Mouse (Mus musculus) liver, embryonic 12.5 days (tissue): ENCODE results near the gene Gm1113. TPM values are rescaled to one million over a fixed set of nuclear protein-coding genes. Genes with fewer than 3 reads are reported as not detected.

ENCODE experiments used
- ATAC-seq: fragments of 200-750 bp; cut with Nextera tagmentation; 2 replicates; pipeline ENCODE4 v1.8.0; 2017; ENCODE audit warnings: moderate number of reproducible peaks, mild to moderate bottlenecking, moderate library complexity
- H3K27ac ChIP-seq: fragments of 300-500 bp; sonication (generic); 2 replicates; pipeline ENCODE4 v1.5.1; 2016; ENCODE audit warnings: mild to moderate bottlenecking
- H3K27me3 ChIP-seq: fragments of 300-500 bp; sonication (generic); replicated peaks from 2 replicates; pipeline ENCODE4 v1.6.1; 2016; ENCODE audit warnings: mild to moderate bottlenecking, moderate library complexity
- H3K36me3 ChIP-seq: fragments of 300-500 bp; sonication (generic); 2 replicates; pipeline ENCODE4 v1.6.1; 2016; ENCODE audit warnings: mild to moderate bottlenecking, moderate library complexity
- H3K4me1 ChIP-seq: fragments of 300-500 bp; sonication (generic); 2 replicates; pipeline ENCODE4 v1.6.1; 2016
- H3K4me2 ChIP-seq: fragments of 300-500 bp; sonication (generic); 2 replicates; pipeline ENCODE4 v1.6.1; 2016; ENCODE audit warnings: mild to moderate bottlenecking, moderate library complexity
- H3K4me3 ChIP-seq: fragments of 300-500 bp; sonication (generic); 2 replicates; pipeline ENCODE4 v1.5.1; 2016; ENCODE audit warnings: mild to moderate bottlenecking, moderate library complexity
- H3K9ac ChIP-seq: fragments of 300-500 bp; sonication (generic); 2 replicates; pipeline ENCODE4 v1.6.1; 2016; ENCODE audit warnings: mild to moderate bottlenecking, moderate library complexity
- H3K9me3 ChIP-seq: fragments of 300-500 bp; sonication (generic); replicated peaks from 2 replicates; pipeline ENCODE4 v1.6.1; 2016; ENCODE audit warnings: mild to moderate bottlenecking, moderate library complexity
- WGBS: fragments of 180-500 bp; shearing (Covaris S2); methylation state at CpG from one replicate; pipeline ENCODE4 v1.1.7; 2016; ENCODE audit not compliant: insufficient replicate concordance; 5-methylcytosine and 5-hydroxymethylcytosine counted together
- polyA plus RNA-seq: library from polyadenylated mRNA; unstranded; fragments of >200 nt; fragmentation: Nextera tagmentation; extraction: Ambion mirVana; gene quantifications from 2 replicates; pipeline ENCODE4 v1.2.1, GENCODE M21; 2016

Gm1113 gene
- polyA plus RNA-seq, 1 experiment from 2014 or later, result not detected

DNA sequence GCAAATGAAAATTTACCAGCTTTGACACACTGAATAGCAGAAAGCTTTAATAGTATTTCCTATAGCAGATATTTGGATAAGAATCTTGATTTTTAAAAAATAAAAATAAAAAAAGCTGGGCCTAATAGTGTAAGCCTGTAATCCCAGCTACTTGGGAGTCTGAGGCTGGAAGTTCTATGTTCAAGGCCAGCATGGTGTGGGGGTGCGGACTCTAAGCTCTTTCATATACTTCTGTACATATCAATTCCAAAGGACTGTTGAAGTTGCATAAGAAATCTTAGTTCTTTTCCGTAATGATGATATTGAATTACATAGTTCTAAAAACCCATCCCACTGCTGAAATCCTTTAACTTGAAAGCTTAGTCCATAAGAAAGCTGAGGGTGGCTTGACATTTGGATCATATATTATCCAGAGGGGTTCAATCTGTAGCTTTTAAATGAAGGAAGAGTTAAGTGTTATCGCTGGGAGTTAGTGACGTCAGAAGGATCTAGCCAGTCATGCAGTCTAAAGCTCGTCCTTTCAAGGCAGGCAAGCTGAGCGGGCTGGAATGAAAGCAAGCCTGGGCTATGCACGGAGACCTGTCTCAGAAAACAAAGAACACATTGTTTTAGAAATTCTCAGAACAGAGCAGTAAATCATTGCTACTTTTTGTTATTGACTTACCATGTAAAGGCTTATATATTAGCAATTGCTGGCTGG lies 24.9 kb downstream of the Gm1113 start:
- no peaks in the 10 kb centered on the region for H3K27me3 ChIP-seq
- H3K4me2 ChIP-seq, result no peak overlapping the region
- WGBS, result 66% methylated on average over 7 of the region's 7 CpGs
- no peak overlapping the region for H3K27ac ChIP-seq
- no peak for ATAC-seq
- no peaks in the 10 kb centered on the region; the same call in 1 of the 2 replicates for H3K36me3 ChIP-seq
- no peaks in the 10 kb centered on the region for H3K9me3 ChIP-seq
- no peak overlapping the region for H3K4me3 ChIP-seq
- H3K4me1 ChIP-seq, result no peaks in the 10 kb centered on the region
- H3K9ac ChIP-seq, result no peak overlapping the region

DNA sequence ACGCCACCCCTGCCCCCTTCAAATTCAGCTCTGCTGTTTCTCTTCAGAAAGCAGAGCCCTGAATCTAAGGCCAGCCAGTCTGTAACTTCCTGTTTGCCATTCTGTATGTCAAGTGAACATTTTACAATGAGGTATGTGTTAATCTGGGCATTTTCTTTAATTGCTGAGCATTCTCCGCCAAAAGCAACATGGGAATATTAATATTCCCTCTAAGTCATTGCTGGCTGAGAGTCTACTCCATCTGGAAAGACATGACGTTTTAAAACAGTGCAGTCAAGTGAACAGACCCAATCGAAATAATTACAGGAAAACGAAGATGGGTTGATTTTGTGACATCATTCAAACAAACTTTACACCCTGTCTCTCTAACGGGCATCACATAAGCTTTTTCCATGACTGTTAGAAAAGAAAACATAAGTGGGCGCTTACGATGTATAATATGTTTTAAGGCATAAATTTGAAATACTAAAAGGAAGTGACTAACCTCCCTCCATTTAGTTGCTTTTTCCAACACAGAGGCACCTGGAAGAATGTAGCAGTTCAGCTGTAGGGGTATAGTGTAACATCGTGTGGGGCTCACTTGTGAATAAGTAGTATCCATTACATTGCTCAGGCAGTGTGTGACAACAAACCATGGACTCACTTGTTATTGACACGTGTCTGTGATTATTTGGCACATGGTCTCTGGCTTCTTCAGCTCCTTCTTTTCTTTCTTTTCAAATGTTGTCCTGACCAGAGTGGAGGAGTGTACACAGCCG lies 26.8 kb downstream of the Gm1113 start:
- Histone ChIP-seq H3K4me1 (no peaks in the 10 kb centered on the region), H3K27me3 (no peaks in the 10 kb centered on the region), H3K9ac (no peak overlapping the region), H3K27ac (no peak overlapping the region), H3K4me2 (no peak overlapping the region), H3K9me3 (no peaks in the 10 kb centered on the region), H3K36me3 (no peaks in the 10 kb centered on the region; the same call in 1 of the 2 replicates), H3K4me3 (no peak overlapping the region)
- WGBS, result 71% methylated on average over 11 of the region's 11 CpGs
- ATAC-seq, result no peak

DNA sequence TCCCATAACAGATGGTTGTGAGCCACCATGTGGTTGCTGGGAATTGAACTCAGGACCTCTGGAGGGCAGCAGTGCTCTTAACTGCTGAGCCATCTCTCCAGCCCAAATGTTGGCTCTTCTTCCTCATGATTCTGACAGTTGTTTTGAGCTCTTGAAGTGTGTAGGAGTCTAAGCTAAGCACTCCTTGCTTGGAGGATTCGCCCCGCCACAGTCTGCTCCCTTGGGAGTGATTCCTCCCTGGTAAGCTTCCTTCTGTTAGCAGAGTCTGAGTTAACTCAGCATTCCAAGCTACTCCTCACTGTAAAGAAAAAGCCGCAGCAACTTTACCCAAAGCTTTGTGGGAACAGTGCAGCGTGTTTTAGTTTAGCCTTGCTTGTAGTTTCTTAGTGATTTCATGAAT lies 29.6 kb downstream of the Gm1113 start:
- no peaks in the 10 kb centered on the region for H3K4me1 ChIP-seq
- H3K9me3 ChIP-seq, result no peaks in the 10 kb centered on the region
- 75% methylated on average over 4 of the region's 4 CpGs for WGBS
- no peak overlapping the region for H3K9ac ChIP-seq
- H3K4me3 ChIP-seq, result no peak overlapping the region
- no peak overlapping the region for H3K4me2 ChIP-seq
- H3K27me3 ChIP-seq, result no peaks in the 10 kb centered on the region
- H3K36me3 ChIP-seq, result no peaks in the 10 kb centered on the region; the same call in 1 of the 2 replicates
- H3K27ac ChIP-seq, result no peak overlapping the region
- no peak for ATAC-seq

DNA sequence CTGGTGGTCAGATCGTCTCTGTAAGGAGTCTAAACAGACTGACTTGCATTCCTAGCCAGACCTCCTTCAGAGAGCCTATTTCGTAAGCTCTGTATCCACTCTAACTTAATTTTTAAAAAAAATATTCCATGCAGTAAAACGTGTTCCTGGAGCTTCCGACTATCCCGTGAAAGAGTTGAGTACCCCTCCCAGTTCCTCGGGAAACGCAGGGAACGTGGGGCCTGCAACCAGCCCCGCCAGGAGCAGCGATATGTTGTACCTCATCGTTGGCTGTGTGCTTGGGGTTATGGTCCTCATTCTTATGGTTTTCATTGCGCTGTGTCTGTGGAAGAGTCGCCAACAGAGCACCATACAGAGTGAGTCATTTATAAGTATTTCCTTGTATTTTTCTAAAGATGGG lies 31.5 kb downstream of the Gm1113 start:
- Histone ChIP-seq H3K36me3 (no peaks in the 10 kb centered on the region; the same call in 1 of the 2 replicates), H3K9ac (no peak overlapping the region), H3K4me2 (no peak overlapping the region), H3K27ac (no peak overlapping the region), H3K27me3 (no peaks in the 10 kb centered on the region), H3K4me3 (no peak overlapping the region), H3K4me1 (0 out of 2 replicates have a peak, but pooled peaks cover 3% of the 10 kb centered on the region), H3K9me3 (no peaks in the 10 kb centered on the region)
- ATAC-seq, result no peak
- 76% methylated on average over 13 of the region's 13 CpGs for WGBS

DNA sequence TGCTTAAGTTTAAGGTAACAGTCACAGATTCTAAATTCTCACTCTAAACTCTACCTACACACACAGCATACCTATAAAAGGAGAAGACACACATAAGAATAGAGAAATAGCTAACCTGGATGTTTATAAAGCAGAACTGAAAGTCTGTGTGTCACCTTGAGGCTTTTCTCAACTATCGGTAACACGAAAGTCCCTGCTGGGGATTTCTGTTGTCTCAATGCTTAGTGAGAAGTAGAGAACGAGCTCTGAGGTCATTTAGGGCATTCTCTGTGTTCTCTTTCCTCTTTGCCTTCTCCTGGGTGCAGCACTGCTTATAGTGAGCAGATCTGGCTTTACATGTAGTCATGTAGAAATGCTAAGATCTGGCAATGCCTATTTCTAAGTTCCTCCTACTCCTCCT lies 34.1 kb downstream of the Gm1113 start:
- Histone ChIP-seq H3K4me3 (no peak overlapping the region), H3K4me1 (0 out of 2 replicates have a peak, but pooled peaks cover 4% of the 10 kb centered on the region), H3K9me3 (no peaks in the 10 kb centered on the region), H3K9ac (no peak overlapping the region), H3K27ac (no peak overlapping the region), H3K4me2 (no peak overlapping the region), H3K36me3 (no peaks in the 10 kb centered on the region), H3K27me3 (no peaks in the 10 kb centered on the region)
- no peak for ATAC-seq
- 75% methylated on average over 3 of the region's 3 CpGs for WGBS

DNA sequence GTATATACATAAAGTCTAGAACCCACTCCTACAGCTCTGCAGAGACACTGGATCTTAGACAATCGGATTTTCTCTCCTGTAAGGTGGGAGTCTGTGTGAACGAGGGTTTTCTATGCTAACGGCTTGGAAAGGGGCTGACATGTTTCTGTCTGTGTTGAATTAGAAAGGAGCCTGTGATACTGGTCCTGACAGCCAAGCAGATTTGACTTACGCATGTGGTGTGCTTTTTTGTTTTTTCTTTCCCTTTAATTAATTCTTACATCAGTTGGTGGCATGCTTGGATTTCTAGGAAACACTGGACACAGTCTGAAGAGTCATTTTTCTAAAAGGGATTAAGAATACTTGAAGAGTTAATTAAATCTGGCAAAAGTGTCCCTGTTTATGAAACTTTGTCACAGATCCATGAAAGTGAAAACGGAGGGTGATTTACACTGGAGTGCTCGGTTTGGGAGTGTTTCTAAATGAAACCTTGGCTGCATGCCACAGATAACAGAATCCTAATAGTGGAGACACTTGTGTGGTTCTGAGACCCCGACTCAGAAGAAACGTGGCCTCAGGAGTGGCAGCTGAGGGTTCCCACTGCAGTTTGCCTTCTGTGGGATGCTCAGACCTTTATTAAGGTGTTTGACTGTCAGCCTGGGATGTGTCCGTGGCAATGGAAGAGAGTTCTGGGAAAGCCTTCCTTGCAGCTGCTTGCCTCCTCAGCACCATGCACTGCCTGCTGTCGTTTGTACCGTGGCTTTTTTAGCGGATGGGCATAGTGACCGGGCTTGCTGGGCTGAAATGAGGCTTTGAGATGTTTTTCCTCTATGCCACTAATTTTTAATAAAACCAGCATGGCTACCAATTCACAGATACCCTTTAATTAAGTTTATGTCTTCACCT lies 35.8 kb downstream of the Gm1113 start:
- 0 out of 2 replicates have a peak, but pooled peaks cover 4% of the 10 kb centered on the region for H3K4me1 ChIP-seq
- no peaks in the 10 kb centered on the region for H3K9me3 ChIP-seq
- no peak overlapping the region for H3K27ac ChIP-seq
- no peak overlapping the region for H3K4me3 ChIP-seq
- ATAC-seq, result no peak
- 64% methylated on average over 13 of the region's 13 CpGs for WGBS
- no peak overlapping the region for H3K4me2 ChIP-seq
- no peaks in the 10 kb centered on the region for H3K27me3 ChIP-seq
- no peaks in the 10 kb centered on the region; the same call in 1 of the 2 replicates for H3K36me3 ChIP-seq
- H3K9ac ChIP-seq, result no peak overlapping the region

DNA sequence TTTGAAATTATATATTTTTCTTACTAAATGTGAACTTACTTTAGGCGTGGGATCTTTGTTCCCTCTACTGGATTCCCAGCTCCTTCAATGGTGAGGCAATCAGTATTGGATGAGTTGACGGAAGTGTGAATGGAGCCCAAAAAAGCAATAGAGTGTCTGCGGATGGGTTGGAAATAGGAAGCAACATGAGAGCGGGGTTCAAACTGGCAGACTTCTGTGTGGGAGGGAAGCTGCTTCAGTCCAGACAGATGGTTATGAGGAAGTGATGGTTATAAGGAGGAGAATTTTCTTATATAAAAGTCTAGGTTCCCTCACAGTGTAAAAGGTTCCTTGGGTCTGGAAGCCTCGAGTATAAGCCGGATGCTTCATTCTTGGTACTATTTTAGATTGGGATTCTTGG lies 38.6 kb downstream of the Gm1113 start:
- Histone ChIP-seq H3K9me3 (no peaks in the 10 kb centered on the region), H3K9ac (no peak overlapping the region), H3K4me2 (no peak overlapping the region), H3K27ac (no peak overlapping the region), H3K36me3 (no peaks in the 10 kb centered on the region; the same call in 1 of the 2 replicates), H3K27me3 (no peaks in the 10 kb centered on the region), H3K4me1 (0 out of 2 replicates have a peak, but pooled peaks cover 4% of the 10 kb centered on the region), H3K4me3 (no peak overlapping the region)
- 68% methylated on average over 6 of the region's 6 CpGs for WGBS
- no peak for ATAC-seq

DNA sequence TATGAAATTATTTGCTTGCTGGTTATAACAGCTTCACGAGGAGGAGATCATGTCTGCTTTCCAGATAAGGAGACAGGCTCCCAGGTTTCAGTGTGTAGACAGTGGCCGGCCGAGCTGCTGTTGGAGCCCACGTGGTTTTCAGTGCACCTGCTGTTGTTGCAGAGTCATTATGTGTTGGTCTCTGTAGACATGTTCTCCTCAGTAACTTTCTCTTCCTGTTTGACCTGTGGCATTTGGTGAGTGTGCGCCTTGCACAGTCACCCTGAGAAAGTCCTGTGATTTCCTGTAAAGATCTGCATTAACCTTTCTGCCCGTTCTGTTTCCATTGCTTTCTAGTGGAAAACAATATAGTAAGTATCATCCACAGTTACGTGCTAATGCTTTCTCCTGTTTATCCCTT lies 42.7 kb downstream of the Gm1113 start:
- H3K4me3 ChIP-seq, result no peak overlapping the region
- H3K36me3 ChIP-seq, result no peaks in the 10 kb centered on the region; the same call in 1 of the 2 replicates
- H3K4me1 ChIP-seq, result no peaks in the 10 kb centered on the region
- no peaks in the 10 kb centered on the region for H3K27me3 ChIP-seq
- 45% methylated on average over 7 of the region's 7 CpGs for WGBS
- H3K9me3 ChIP-seq, result no peaks in the 10 kb centered on the region
- H3K27ac ChIP-seq, result no peak overlapping the region
- ATAC-seq, result no peak
- no peak overlapping the region for H3K9ac ChIP-seq
- no peak overlapping the region for H3K4me2 ChIP-seq

DNA sequence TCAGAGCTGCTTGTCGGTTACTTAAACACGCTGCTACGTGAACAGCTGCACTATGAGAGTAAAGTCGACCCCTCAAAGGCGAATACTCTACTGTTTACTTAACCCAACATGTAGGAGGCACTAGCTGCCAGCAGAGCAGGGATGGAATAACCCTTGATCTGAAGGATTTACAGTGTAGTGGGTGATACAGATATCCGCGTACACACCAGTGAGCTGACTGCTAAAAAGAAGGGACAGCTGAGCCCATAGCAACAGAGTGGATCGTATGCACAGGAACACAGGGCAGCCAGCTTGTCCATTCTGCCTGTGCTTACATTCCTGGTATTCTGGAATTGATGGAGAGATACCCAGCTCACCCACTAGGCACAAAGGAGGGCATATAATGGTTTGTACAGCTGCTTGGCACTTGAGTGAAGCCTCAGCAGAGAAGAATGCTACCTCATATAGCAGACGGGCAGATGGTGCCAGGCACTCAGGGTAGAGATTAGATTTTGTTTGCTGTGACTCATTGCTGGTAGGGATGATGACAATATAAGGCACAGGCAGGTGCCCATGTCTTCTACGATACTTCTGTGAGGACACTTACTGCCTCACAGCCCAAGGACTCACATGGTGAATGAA lies 43.9 kb downstream of the Gm1113 start:
- H3K4me2 ChIP-seq, result no peak overlapping the region
- no peaks in the 10 kb centered on the region; the same call in 1 of the 2 replicates for H3K36me3 ChIP-seq
- ATAC-seq, result no peak
- H3K4me3 ChIP-seq, result no peak overlapping the region
- no peaks in the 10 kb centered on the region for H3K27me3 ChIP-seq
- no peak overlapping the region for H3K9ac ChIP-seq
- no peaks in the 10 kb centered on the region for H3K9me3 ChIP-seq
- no peak overlapping the region for H3K27ac ChIP-seq
- H3K4me1 ChIP-seq, result no peaks in the 10 kb centered on the region
- 71% methylated on average over 10 of the region's 10 CpGs for WGBS

DNA sequence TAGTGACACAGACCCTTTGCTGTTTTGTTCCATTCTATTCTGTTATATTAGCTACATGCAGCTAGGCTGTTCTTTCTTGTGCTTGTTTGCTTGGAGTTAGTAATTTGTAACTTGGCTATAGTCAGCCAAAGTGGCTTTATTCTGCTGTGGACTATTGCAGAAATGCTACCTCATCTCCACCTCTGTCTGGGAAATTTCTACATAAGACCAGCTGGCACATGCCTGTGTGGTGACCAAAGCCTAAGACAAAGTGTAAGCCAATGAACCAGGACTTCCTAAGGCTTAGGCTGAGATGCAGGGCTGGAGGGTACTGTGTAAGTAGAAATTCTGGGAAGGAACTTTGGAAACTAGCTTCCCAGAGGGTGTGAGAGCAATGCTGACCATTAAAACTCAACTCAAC lies 49.2 kb downstream of the Gm1113 start:
- Histone ChIP-seq H3K4me2 (no peak overlapping the region), H3K4me1 (no peaks in the 10 kb centered on the region)

DNA sequence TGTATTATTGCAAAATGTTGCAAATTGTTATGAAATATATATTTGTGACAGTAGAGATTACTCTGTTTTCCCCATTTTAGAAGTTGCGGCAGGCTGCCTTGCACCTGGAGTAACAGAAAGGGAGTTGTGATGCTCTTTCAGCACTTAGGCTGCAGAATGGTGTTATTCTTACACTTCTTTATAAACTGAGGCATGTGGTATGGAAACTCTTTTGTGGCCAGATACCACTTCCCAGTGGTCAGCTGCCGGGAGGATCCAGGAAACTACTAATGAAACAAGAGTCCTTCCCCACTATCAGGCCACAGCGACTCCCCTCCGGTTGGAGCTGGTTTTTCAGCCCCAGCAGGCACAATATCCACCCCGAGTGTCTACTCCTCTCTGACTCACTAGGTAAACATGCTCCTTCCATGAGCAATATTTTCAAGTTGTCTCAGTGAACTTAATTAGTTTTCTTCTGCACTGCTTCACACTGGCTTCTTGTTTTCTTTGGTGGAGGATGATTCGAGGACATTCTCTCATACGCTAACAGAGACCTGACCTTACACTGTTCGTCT lies 50.7 kb downstream of the Gm1113 start:
- no peak overlapping the region for H3K9ac ChIP-seq
- ATAC-seq, result no peak
- no peaks in the 10 kb centered on the region for H3K36me3 ChIP-seq
- H3K27ac ChIP-seq, result no peak overlapping the region
- H3K4me3 ChIP-seq, result no peak overlapping the region
- H3K4me1 ChIP-seq, result no peaks in the 10 kb centered on the region
- no peak overlapping the region for H3K4me2 ChIP-seq
- no peaks in the 10 kb centered on the region for H3K9me3 ChIP-seq
- 40% methylated on average over 8 of the region's 8 CpGs for WGBS
- H3K27me3 ChIP-seq, result no peaks in the 10 kb centered on the region

More for the DNA sequence above, 49.2 kb downstream of the Gm1113 start:
- Histone ChIP-seq H3K9ac (no peak overlapping the region), H3K9me3 (no peaks in the 10 kb centered on the region), H3K4me3 (no peak overlapping the region), H3K27me3 (no peaks in the 10 kb centered on the region), H3K27ac (no peak overlapping the region), H3K36me3 (no peaks in the 10 kb centered on the region)
- ATAC-seq, result no peak
